Mouse (Mus musculus) heart, postnatal 0 days (tissue): ENCODE measurements around the gene Doc2a. TPM values are rescaled to one million over a fixed set of nuclear protein-coding genes. Genes with fewer than 3 reads are reported as not detected.

Source experiments
- ATAC-seq: fragments of 200-750 bp; cut with Nextera tagmentation; 2 replicates; pipeline ENCODE4 v1.8.0; 2017; ENCODE audit warnings: low read depth, moderate number of reproducible peaks, moderate library complexity; ENCODE audit not compliant: insufficient read depth
- DNase-seq: peaks from one replicate; pipeline ENCODE4 v3.0.0-alpha.2; 2016; ENCODE audit warnings: low spot score
- H3K27ac ChIP-seq: fragments of 300-500 bp; sonication (generic); 2 replicates; pipeline ENCODE4 v1.5.1; 2014; ENCODE audit warnings: low read depth, mild to moderate bottlenecking
- H3K27me3 ChIP-seq: fragments of 300-500 bp; sonication (generic); 2 replicates; pipeline ENCODE4 v1.6.1; 2014; ENCODE audit warnings: low read length, mixed read lengths; ENCODE audit not compliant: control insufficient read depth, insufficient read depth
- H3K36me3 ChIP-seq: fragments of 300-500 bp; sonication (generic); replicated peaks from 2 replicates; pipeline ENCODE4 v1.6.1; 2014; ENCODE audit warnings: low read length, mixed read lengths; ENCODE audit not compliant: control insufficient read depth, insufficient read depth
- H3K4me1 ChIP-seq: fragments of 300-500 bp; sonication (generic); 2 replicates; pipeline ENCODE4 v1.6.1; 2014; ENCODE audit warnings: antibody characterized with exemption; ENCODE audit not compliant: control insufficient read depth, insufficient read depth
- H3K4me2 ChIP-seq: fragments of 300-500 bp; sonication (generic); 2 replicates; pipeline ENCODE4 v1.6.1; 2014; ENCODE audit warnings: low read depth, mild to moderate bottlenecking, low read length, moderate library complexity
- H3K4me3 ChIP-seq: fragments of 300-500 bp; sonication (generic); 2 replicates; pipeline ENCODE4 v1.5.1; 2014; ENCODE audit warnings: low read depth, low read length
- H3K9ac ChIP-seq: fragments of 300-500 bp; sonication (generic); replicated peaks from 2 replicates; pipeline ENCODE4 v1.6.1; 2014; ENCODE audit warnings: low read depth, low read length, mixed read lengths
- H3K9me3 ChIP-seq: fragments of 300-500 bp; sonication (generic); replicated peaks from 2 replicates; pipeline ENCODE4 v1.6.1; 2016; ENCODE audit warnings: low read length; ENCODE audit not compliant: control insufficient read depth
- CTCF ChIP-seq: IDR thresholded peaks from 2 replicates; pipeline ENCODE4 v1.5.1; 2016; ENCODE audit warnings: antibody characterized with exemption, control low read depth, low read depth
- EP300 ChIP-seq: IDR thresholded peaks from 2 replicates; pipeline ENCODE4 v1.6.1; 2016; ENCODE audit warnings: antibody characterized with exemption, low read depth
- WGBS: fragments of 180-500 bp; shearing (Covaris S2); extraction: QIAGEN DNeasy Blood & Tissue Kit; methylation state at CpG from one replicate; pipeline ENCODE4 v1.1.7; 2014; 5-methylcytosine and 5-hydroxymethylcytosine counted together
- polyA plus RNA-seq: library from polyadenylated mRNA; unstranded; fragments of >200 nt; fragmentation: Nextera tagmentation; extraction: Ambion mirVana; gene quantifications from 2 replicates; pipeline ENCODE4 v1.2.1, GENCODE M21; 2015
- total RNA-seq: library from RNA; depleted of rRNA; stranded (reverse); fragments of >200 nt; gene quantifications from 2 replicates; pipeline ENCODE4 v1.2.3, GENCODE M21; 2014; ENCODE audit warnings: low replicate concordance

The Doc2a gene
- total and polyA plus RNA-seq, 2 experiments from 2014 or later, result 0.73 TPM; not detected in 1

GRCm38 (mm10) chr7:126807405-126807804, 39.8 kb upstream of the Doc2a start:
- Histone ChIP-seq H3K4me3 (no peak overlapping the region), H3K27me3 (no peaks in the 10 kb centered on the region), H3K36me3 (peaks cover 11% of the 10 kb centered on the region; the same call in 1 of the 2 replicates), H3K4me2 (no peak overlapping the region), H3K4me1 (no peaks in the 10 kb centered on the region; the same call in none of the 2 replicates), H3K27ac (no peak overlapping the region), H3K9ac (0 out of 2 replicates have a peak overlapping the region, but pooled peaks have one; percentile 9), H3K9me3 (no peaks in the 10 kb centered on the region)
- 40% methylated on average over 4 of the region's 4 CpGs for WGBS
- no peak for ATAC-seq
- no peak for DNase-seq
- no peak for TF ChIP-seq EP300
- no peak for TF ChIP-seq CTCF

GRCm38 (mm10) chr7:126808703-126809455, 38.3 kb upstream of the Doc2a start:
- 1% methylated on average over 43 of the region's 43 CpGs for WGBS
- Histone ChIP-seq H3K4me3 (peak overlapping the region; percentile 56), H3K4me2 (peak overlapping the region; percentile 69), H3K9ac (peak overlapping the region; percentile 40), H3K36me3 (0 out of 2 replicates have a peak, but pooled peaks cover 4% of the 10 kb centered on the region), H3K4me1 (no peaks in the 10 kb centered on the region; the same call in none of the 2 replicates), H3K27ac (peak overlapping the region; percentile 53), H3K9me3 (no peaks in the 10 kb centered on the region), H3K27me3 (no peaks in the 10 kb centered on the region)
- ATAC-seq, result peak; percentile 92
- peak; percentile 95 for DNase-seq
- TF ChIP-seq EP300 (no peak), CTCF (no peak)

- Histone ChIP-seq H3K27me3 (no peaks in the 10 kb centered on the region), H3K27ac (peak overlapping the region; percentile 53), H3K4me3 (no peak overlapping the region), H3K36me3 (0 out of 2 replicates have a peak, but pooled peaks cover 3% of the 10 kb centered on the region), H3K9me3 (no peaks in the 10 kb centered on the region), H3K4me2 (peak overlapping the region; percentile 69; the same call in 1 of the 2 replicates), H3K4me1 (no peaks in the 10 kb centered on the region; the same call in none of the 2 replicates), H3K9ac (peak overlapping the region; percentile 40; the same call in 1 of the 2 replicates)
- no peak for TF ChIP-seq CTCF
- TF ChIP-seq EP300, result no peak
- no peak for DNase-seq
- ATAC-seq, result no peak
- WGBS, result 47% methylated on average over 5 of the region's 5 CpGs
These were observed 37.4 kb upstream of the Doc2a start for GRCm38 (mm10) chr7:126809723-126810369.

- WGBS, result 63% methylated on average over 8 of the region's 8 CpGs
- no peak overlapping the region for H3K4me2 ChIP-seq
- ATAC-seq (no peak), DNase-seq (no peak)
- no peaks in the 10 kb centered on the region for H3K36me3 ChIP-seq
- TF ChIP-seq CTCF, result no peak
- TF ChIP-seq EP300, result no peak
- no peaks in the 10 kb centered on the region for H3K9me3 ChIP-seq
- no peak overlapping the region for H3K4me3 ChIP-seq
- no peaks in the 10 kb centered on the region for H3K4me1 ChIP-seq
- H3K27ac ChIP-seq, result no peak overlapping the region
- no peaks in the 10 kb centered on the region for H3K27me3 ChIP-seq
- H3K9ac ChIP-seq, result no peak overlapping the region
These were observed 31.4 kb upstream of the Doc2a start for GRCm38 (mm10) chr7:126815726-126816222.

- TF ChIP-seq CTCF, result no peak
- TF ChIP-seq EP300, result no peak
- no peak for DNase-seq
- H3K9ac ChIP-seq, result no peak overlapping the region
- ATAC-seq, result no peak
- no peaks in the 10 kb centered on the region for H3K4me1 ChIP-seq
- H3K36me3 ChIP-seq, result no peaks in the 10 kb centered on the region
- H3K27ac ChIP-seq, result no peak overlapping the region
- no peak overlapping the region for H3K4me3 ChIP-seq
- no peaks in the 10 kb centered on the region for H3K27me3 ChIP-seq
- H3K9me3 ChIP-seq, result no peaks in the 10 kb centered on the region
- WGBS, result 80% methylated on average over 8 of the region's 8 CpGs
- no peak overlapping the region for H3K4me2 ChIP-seq
These were observed 30.7 kb upstream of the Doc2a start for GRCm38 (mm10) chr7:126816494-126816893.
